Mouse (Mus musculus): ENCODE data around the gene Dll1.

GRCm38 (mm10) chr17:15375224-15375623 is 1.4 kb downstream of the Dll1 start:
- TF ChIP-seq POLR2A (IDR thresholded peaks at IDR 0.05; ENCODE audit: insufficient read length, low read depth) (no peak), POLR2AphosphoS2 (IDR thresholded peaks at IDR 0.05; ENCODE audit: insufficient read length, low read depth) (no peak)

Data from myocyte (in vitro differentiated cells).